Mouse (Mus musculus) heart, postnatal 25 days (tissue): ENCODE results near the gene Kit. TPM values are rescaled to one million over a fixed set of nuclear protein-coding genes. Genes with fewer than 3 reads are reported as not detected.

Experiments
- DNase-seq: peaks from one replicate; pipeline ENCODE4 v3.0.0; 2022; ENCODE audit warnings: low spot score
- intact Hi-C: fragments of 180-260 bp; cut with DNase I; formaldehyde crosslinking; loops from one replicate; pipeline ENCODE4 v1.15.1; 2025
- total RNA-seq, 2 experiments: library from RNA; stranded (reverse); gene quantifications; 2 replicates each; pipeline ENCODE4 v1.2.3; 2021

Gene Kit
- total RNA-seq: 1 to 10 TPM; 3.6 to 3.9 TPM

GRCm38 (mm10) chr5:75574852-75575566 is at the start of gene Kit:
Kit (plus strand) TSS chr5:75574916.
- intact Hi-C loops: loop anchor here (1.0 kb wide), 1 partner anchor 278 kb away; no protein-coding TSS in a partner anchor
- peak; percentile 53 for DNase-seq

- DNase-seq: no peak
- intact Hi-C loops: no loop called here
Measured at GRCm38 (mm10) chr5:75536156-75536555, 38.6 kb upstream of the Kit start.

- intact Hi-C loops: no loop called here
- DNase-seq: no peak
Measured at GRCm38 (mm10) chr5:75537717-75538116, 37.0 kb upstream of the Kit start.

- intact Hi-C loops: no loop called here
- no peak for DNase-seq
Measured at GRCm38 (mm10) chr5:75538458-75538857, 36.3 kb upstream of the Kit start.

GRCm38 (mm10) chr5:75539098-75539497 is 35.6 kb upstream of the Kit start:
- DNase-seq: no peak
- intact Hi-C loops: no loop called here

GRCm38 (mm10) chr5:75543757-75544156 is 31.0 kb upstream of the Kit start:
- no peak for DNase-seq
- intact Hi-C loops: no loop called here

GRCm38 (mm10) chr5:75544472-75545264 is 30.0 kb upstream of the Kit start:
- intact Hi-C loops: no loop called here
- no peak for DNase-seq

GRCm38 (mm10) chr5:75545265-75545643 is 29.5 kb upstream of the Kit start:
- no peak for DNase-seq
- intact Hi-C loops: no loop called here

GRCm38 (mm10) chr5:75553021-75553420 is 21.7 kb upstream of the Kit start:
- DNase-seq: no peak
- intact Hi-C loops: no loop called here

GRCm38 (mm10) chr5:75557636-75558035 is 17.1 kb upstream of the Kit start:
- DNase-seq: no peak
- intact Hi-C loops: no loop called here

- no peak for DNase-seq
- intact Hi-C loops: no loop called here
Measured at GRCm38 (mm10) chr5:75559291-75559690, 15.4 kb upstream of the Kit start.

- intact Hi-C loops: no loop called here
- no peak for DNase-seq
Measured at GRCm38 (mm10) chr5:75561231-75561630, 13.5 kb upstream of the Kit start.

GRCm38 (mm10) chr5:75574151-75574851 is 415 bp upstream of the Kit start:
- no peak for DNase-seq
- intact Hi-C loops: no loop called here

GRCm38 (mm10) chr5:75575567-75576515 is 1.1 kb downstream of the Kit start:
- intact Hi-C loops: loop anchor here (1.0 kb wide), 1 partner anchor 277 kb away; no protein-coding TSS in a partner anchor
- DNase-seq: peak; percentile 13

- DNase-seq: no peak
- intact Hi-C loops: no loop called here
Measured at GRCm38 (mm10) chr5:75576741-75577140, 2.0 kb downstream of the Kit start.

GRCm38 (mm10) chr5:75578141-75578540 is 3.4 kb downstream of the Kit start:
- no peak for DNase-seq
- intact Hi-C loops: no loop called here

- no peak for DNase-seq
Measured at GRCm38 (mm10) chr5:75579244-75579643, 4.5 kb downstream of the Kit start.

GRCm38 (mm10) chr5:75579646-75580268 is 5.0 kb downstream of the Kit start:
- intact Hi-C loops: no loop called here
- DNase-seq: no peak

More at GRCm38 (mm10) chr5:75579244-75579643, 4.5 kb downstream of the Kit start:
- intact Hi-C loops: no loop called here

- intact Hi-C loops: no loop called here
- DNase-seq: no peak
Measured at GRCm38 (mm10) chr5:75581926-75582325, 7.2 kb downstream of the Kit start.
